Mouse (Mus musculus): ENCODE results near the gene Gm20695. TPM values are rescaled to one million over a fixed set of nuclear protein-coding genes. Genes with fewer than 3 reads are reported as not detected.
"Not testable (repeated sequence)": the region's sequence is repeated elsewhere in the genome, so short reads cannot be mapped to it uniquely, and the experiment has no call there.

Gene Gm20695
- polyA plus RNA-seq, 1 experiment from 2014 or later, result 2.8 TPM

DNA sequence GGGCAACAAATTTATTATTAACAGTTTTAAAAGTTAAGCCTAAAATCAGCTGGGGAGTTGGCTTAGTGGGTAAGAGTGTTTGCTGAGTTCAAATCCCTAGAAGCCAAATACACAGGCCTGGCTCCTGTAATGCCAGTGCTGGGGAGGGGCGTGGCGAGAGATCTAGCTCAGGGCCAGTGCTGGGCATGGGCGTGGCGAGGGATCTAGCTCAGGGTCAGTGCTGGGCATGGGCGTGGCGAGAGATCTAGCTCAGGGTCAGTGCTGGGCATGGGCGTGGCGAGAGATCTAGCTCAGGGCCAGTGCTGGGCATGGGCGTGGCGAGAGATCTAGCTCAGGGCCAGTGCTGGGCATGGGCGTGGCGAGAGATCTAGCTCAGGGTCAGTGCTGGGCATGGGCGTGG, 33.1 kb upstream of the Gm20695 start:
- not testable (repeated sequence) for H3K4me3 ChIP-seq (replicated peaks; ENCODE audit: low read length); DNase-seq (ENCODE audit: low spot score); H3K9me3 ChIP-seq (ENCODE audit: control insufficient read depth, low read length); H3K36me3 ChIP-seq (replicated peaks; ENCODE audit: control insufficient read depth, insufficient read depth); ATAC-seq (ENCODE audit: low FRiP score); H3K9ac ChIP-seq; H3K27ac ChIP-seq; H3K27me3 ChIP-seq (ENCODE audit: control insufficient read depth, insufficient read depth, low read length); H3K4me2 ChIP-seq (replicated peaks)
- peaks cover 20% of the 10 kb centered on the region for H3K4me1 ChIP-seq (replicated peaks; ENCODE audit: control insufficient read depth, insufficient read depth, low read length)
- WGBS, result 88% methylated on average over 11 of the region's 13 CpGs

DNA sequence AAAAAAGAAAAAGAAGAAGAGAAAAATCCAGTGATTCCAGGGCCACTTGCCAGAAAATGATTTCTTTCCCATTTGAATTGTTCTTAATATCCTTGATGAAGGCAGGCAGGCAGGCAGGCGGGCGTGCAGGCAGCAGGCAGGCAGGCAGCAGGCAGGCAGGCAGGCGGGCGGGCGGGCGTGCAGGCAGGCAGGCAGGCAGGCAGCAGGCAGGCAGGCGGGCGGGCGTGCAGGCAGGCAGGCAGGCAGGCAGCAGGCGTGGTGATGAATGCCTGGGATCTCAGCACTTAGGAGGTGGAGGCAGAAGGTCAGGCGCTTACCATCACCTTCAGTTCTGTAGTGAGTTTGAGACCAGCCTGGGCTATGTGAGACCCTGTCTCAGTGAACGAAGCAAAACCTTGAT, 31.9 kb upstream of the Gm20695 start:
- DNase-seq (ENCODE audit: low spot score), result no peak

DNA sequence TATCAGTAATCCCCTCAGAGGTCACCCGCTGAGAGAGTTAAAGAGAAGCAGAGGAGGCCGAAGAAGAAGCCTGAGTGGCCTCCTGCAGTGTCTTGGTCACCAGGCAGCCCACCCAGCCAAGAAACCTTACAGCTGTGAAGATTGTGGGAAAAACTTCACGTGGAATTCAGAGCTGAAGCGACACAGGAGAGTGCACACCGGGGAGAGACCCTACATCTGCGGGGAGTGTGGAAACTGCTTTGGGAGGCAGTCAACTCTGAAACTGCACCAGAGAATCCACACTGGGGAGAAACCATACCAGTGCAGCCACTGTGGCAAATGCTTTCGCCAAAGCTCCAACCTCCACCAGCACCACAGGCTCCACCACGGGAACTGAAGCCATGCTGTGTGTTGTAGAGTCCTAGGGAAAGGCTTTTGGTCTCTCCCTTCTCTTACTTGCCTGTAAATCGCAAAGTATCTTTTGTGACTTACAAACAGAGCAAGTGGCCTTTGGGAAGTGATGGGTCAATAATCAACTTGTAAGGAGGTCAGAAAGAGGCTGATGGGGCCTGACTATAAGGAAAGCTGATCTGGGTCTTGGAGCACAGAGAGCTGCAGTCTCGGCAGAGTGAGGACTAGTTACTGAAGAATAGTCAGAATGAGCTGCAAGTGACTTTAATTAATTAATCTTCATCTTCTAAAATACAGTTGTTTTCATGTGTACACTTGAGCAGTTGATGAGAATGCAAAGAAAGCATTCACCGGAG, 29.8 kb upstream of the Gm20695 start:
- H3K9me3 ChIP-seq (ENCODE audit: control insufficient read depth, low read length), result no peaks in the 10 kb centered on the region
- ATAC-seq (ENCODE audit: low FRiP score), result no peak
- WGBS, result 46% methylated on average over 11 of the region's 11 CpGs

More for the DNA sequence above, 31.9 kb upstream of the Gm20695 start:
- no peak overlapping the region for H3K4me3 ChIP-seq (replicated peaks; ENCODE audit: low read length)
- H3K9me3 ChIP-seq (ENCODE audit: control insufficient read depth, low read length), result no peaks in the 10 kb centered on the region
- H3K4me1 ChIP-seq (replicated peaks; ENCODE audit: control insufficient read depth, insufficient read depth, low read length), result peaks cover 19% of the 10 kb centered on the region
- no peak overlapping the region for H3K9ac ChIP-seq
- no peak overlapping the region for H3K27ac ChIP-seq
- H3K27me3 ChIP-seq (ENCODE audit: control insufficient read depth, insufficient read depth, low read length), result no peaks in the 10 kb centered on the region
- no peak for ATAC-seq (ENCODE audit: low FRiP score)
- no peaks in the 10 kb centered on the region; the same call in 1 of the 2 replicates for H3K36me3 ChIP-seq (replicated peaks; ENCODE audit: control insufficient read depth, insufficient read depth)
- no peak overlapping the region for H3K4me2 ChIP-seq (replicated peaks)
- WGBS, result 42% methylated on average over 12 of the region's 12 CpGs

DNA sequence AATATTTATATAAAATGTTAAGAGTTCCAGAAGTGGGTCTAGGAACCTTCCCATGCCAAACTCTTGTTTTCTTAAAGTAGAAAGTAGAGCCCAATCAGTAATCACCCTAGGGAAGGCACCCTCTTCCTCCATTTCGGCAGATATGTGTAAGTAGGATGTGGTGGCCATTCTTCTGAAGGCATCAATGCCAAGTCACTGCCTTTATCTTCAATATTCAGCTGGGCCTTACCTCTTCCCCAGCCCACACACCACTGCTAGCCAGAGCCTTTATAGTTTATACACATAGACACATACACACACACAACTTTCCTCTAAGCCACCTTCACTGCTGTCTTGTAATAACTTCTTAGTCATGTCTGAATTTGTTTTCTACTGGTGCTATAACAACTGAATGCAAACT, 28.7 kb upstream of the Gm20695 start:
- DNase-seq (ENCODE audit: low spot score), result no peak
- H3K4me1 ChIP-seq (replicated peaks; ENCODE audit: control insufficient read depth, insufficient read depth, low read length), result no peaks in the 10 kb centered on the region
- peaks cover 6% of the 10 kb centered on the region; the same call in 1 of the 2 replicates for H3K36me3 ChIP-seq (replicated peaks; ENCODE audit: control insufficient read depth, insufficient read depth)
- H3K9me3 ChIP-seq (ENCODE audit: control insufficient read depth, low read length), result no peaks in the 10 kb centered on the region
- 85% methylated on average over 1 of the region's 1 CpGs for whole genome bisulfite sequencing
- no peak for ATAC-seq (ENCODE audit: low FRiP score)
- no peak overlapping the region for H3K4me3 ChIP-seq (replicated peaks; ENCODE audit: low read length)
- no peak overlapping the region for H3K4me2 ChIP-seq (replicated peaks)
- no peak overlapping the region for H3K27ac ChIP-seq
- H3K27me3 ChIP-seq (ENCODE audit: control insufficient read depth, insufficient read depth, low read length), result no peaks in the 10 kb centered on the region
- no peak overlapping the region for H3K9ac ChIP-seq

More for the DNA sequence above, 29.8 kb upstream of the Gm20695 start:
- no peak for DNase-seq (ENCODE audit: low spot score)
- Histone ChIP-seq H3K27me3 (ENCODE audit: control insufficient read depth, insufficient read depth, low read length) (no peaks in the 10 kb centered on the region), H3K36me3 (replicated peaks; ENCODE audit: control insufficient read depth, insufficient read depth) (no peaks in the 10 kb centered on the region; the same call in 1 of the 2 replicates), H3K27ac (no peak overlapping the region), H3K4me2 (replicated peaks) (no peak overlapping the region), H3K4me1 (replicated peaks; ENCODE audit: control insufficient read depth, insufficient read depth, low read length) (0 out of 2 replicates have a peak, but pooled peaks cover 5% of the 10 kb centered on the region), H3K4me3 (replicated peaks; ENCODE audit: low read length) (no peak overlapping the region), H3K9ac (no peak overlapping the region)

DNA sequence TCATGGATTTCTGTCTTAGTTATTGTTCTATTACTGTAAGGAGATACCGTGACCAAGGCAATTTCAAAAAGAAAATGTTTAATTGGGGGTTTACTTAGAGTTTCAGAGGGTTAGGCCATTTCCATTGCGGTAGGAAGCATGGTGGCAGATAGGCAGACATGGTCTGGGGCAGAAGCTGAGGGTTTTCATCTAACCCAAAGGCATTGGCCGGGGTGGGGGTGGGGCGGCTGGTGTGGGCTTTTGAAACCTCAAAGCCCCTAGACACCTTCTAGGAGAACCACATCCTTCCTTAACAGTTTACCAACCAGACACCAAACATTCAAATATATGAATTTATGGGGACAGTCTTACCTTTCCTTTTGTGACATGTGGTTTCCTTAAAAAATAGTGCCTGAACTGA, 25.2 kb upstream of the Gm20695 start:
- peaks cover 35% of the 10 kb centered on the region for H3K36me3 ChIP-seq (replicated peaks; ENCODE audit: control insufficient read depth, insufficient read depth)
- H3K27me3 ChIP-seq (ENCODE audit: control insufficient read depth, insufficient read depth, low read length), result no peaks in the 10 kb centered on the region
- ATAC-seq (ENCODE audit: low FRiP score) (no peak), DNase-seq (ENCODE audit: low spot score) (no peak)
- no peaks in the 10 kb centered on the region for H3K4me1 ChIP-seq (replicated peaks; ENCODE audit: control insufficient read depth, insufficient read depth, low read length)
- no peak overlapping the region for H3K4me3 ChIP-seq (replicated peaks; ENCODE audit: low read length)
- H3K9ac ChIP-seq, result no peak overlapping the region
- WGBS, result 98% methylated on average over 4 of the region's 4 CpGs
- H3K27ac ChIP-seq, result no peak overlapping the region
- no peaks in the 10 kb centered on the region for H3K9me3 ChIP-seq (ENCODE audit: control insufficient read depth, low read length)
- H3K4me2 ChIP-seq (replicated peaks), result no peak overlapping the region

DNA sequence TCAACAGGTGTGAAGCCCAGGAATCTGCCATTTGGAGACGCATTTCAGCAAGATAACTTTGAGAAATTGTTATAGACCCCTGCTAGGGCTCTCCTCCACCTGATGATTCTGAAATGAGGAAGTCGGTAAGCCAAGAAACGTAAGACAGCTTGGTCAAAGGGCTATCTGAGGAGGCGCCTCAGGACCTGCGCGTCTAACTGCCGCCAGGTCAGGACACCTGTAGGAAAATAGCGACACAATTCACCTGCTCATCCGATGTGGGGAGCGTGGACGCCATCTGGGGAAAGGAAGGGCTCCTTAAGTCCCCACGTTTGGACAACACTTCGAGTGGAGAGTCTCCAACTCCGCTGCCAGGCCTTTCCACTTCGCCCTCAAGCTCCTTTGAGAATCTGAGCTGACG, 12.6 kb upstream of the Gm20695 start:
- peak overlapping the region; percentile 64 for H3K9ac ChIP-seq
- H3K27ac ChIP-seq, result peak overlapping the region; percentile 48; the same call in 1 of the 2 replicates
- H3K4me3 ChIP-seq (replicated peaks; ENCODE audit: low read length), result peak overlapping the region; percentile 44
- no peaks in the 10 kb centered on the region for H3K27me3 ChIP-seq (ENCODE audit: control insufficient read depth, insufficient read depth, low read length)
- WGBS, result 1% methylated on average over 16 of the region's 16 CpGs
- DNase-seq (ENCODE audit: low spot score) (no peak), ATAC-seq (ENCODE audit: low FRiP score) (peak; percentile 17; the same call in 1 of the 2 replicates)
- H3K4me2 ChIP-seq (replicated peaks), result peak overlapping the region; percentile 94
- no peaks in the 10 kb centered on the region for H3K9me3 ChIP-seq (ENCODE audit: control insufficient read depth, low read length)
- peaks cover 27% of the 10 kb centered on the region for H3K36me3 ChIP-seq (replicated peaks; ENCODE audit: control insufficient read depth, insufficient read depth)
- H3K4me1 ChIP-seq (replicated peaks; ENCODE audit: control insufficient read depth, insufficient read depth, low read length), result peaks cover 12% of the 10 kb centered on the region

DNA sequence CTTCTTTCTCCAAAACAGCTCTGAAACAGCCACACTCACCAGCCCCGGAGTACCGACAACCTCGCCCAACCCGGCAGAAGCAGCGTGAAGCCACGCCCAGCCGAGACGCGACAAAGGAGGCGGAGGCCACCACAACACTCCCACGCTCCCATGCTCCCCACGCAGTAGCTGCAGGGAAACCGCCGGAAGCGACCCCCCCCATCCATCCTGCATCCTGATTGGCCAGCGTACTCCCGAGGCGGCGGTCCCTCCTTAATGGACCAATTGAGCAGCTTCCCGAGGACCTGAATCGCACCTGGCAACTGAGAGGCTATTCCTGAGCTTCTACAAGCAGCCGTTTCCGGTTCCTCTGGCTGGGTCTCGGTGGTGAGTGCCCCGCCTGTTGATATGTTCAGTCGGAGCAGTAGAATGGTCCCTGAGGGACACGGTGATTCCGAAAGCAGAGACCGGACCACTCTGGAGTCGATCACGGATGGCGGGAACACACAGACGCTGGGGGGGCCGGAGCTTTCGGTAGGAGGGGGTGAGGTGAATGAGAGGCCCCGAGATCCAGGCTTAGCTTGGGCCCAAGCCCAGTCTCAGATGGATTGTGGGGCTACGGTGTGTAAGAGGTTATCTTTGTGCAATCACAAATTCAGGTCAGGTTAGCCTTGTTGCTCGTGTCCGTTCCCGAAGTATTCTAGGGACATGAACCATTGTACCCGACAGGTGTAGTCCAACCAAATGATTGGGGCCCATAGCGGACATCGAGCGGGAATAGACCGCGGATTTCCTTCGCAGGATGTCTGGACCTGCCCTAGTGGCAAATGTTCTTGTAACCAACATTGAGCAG, 12.0 kb upstream of the Gm20695 start, which contains the start of gene Naa60:
Naa60 (plus strand) TSS at position 160 of the 832 bp plus-strand sequence.
- H3K36me3 ChIP-seq (replicated peaks; ENCODE audit: control insufficient read depth, insufficient read depth), result peaks cover 29% of the 10 kb centered on the region
- peaks cover 12% of the 10 kb centered on the region for H3K4me1 ChIP-seq (replicated peaks; ENCODE audit: control insufficient read depth, insufficient read depth, low read length)
- H3K4me2 ChIP-seq (replicated peaks), result peak within 1 kb of the TSS; percentile 94
- peak within 1 kb of the TSS; percentile 64 for H3K9ac ChIP-seq
- ATAC-seq (ENCODE audit: low FRiP score) (peak; percentile 97), DNase-seq (ENCODE audit: low spot score) (peak; percentile 87)
- no peaks in the 10 kb centered on the region for H3K27me3 ChIP-seq (ENCODE audit: control insufficient read depth, insufficient read depth, low read length)
- WGBS, result 4% methylated on average over 47 of the region's 47 CpGs
- peak within 1 kb of the TSS; percentile 48; the same call in 1 of the 2 replicates for H3K27ac ChIP-seq
- no peaks in the 10 kb centered on the region for H3K9me3 ChIP-seq (ENCODE audit: control insufficient read depth, low read length)
- peak within 1 kb of the TSS; percentile 44 for H3K4me3 ChIP-seq (replicated peaks; ENCODE audit: low read length)

DNA sequence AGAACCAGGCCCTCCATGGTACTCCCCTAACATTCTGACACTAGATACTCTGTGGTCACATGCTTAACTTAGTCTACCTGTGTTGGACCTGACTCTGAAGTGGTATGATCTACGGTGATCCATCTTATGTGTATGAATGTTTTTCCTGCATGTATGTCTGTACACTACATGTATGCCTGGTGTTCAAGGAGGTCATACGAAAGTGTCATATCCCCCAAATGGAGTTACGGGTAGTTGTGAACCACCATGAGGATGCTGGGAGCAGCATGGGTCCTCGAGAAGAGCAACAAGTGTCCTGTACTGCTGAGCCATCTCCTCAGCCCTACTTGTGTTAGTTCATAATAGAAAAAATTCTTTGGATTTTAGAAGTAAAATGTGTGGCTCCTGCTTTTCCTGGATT, 8.1 kb upstream of the Gm20695 start:
- Histone ChIP-seq H3K9ac (no peak overlapping the region), H3K4me3 (replicated peaks; ENCODE audit: low read length) (no peak overlapping the region), H3K36me3 (replicated peaks; ENCODE audit: control insufficient read depth, insufficient read depth) (peaks cover 35% of the 10 kb centered on the region), H3K27ac (no peak overlapping the region), H3K9me3 (ENCODE audit: control insufficient read depth, low read length) (no peaks in the 10 kb centered on the region), H3K4me1 (replicated peaks; ENCODE audit: control insufficient read depth, insufficient read depth, low read length) (peaks cover 12% of the 10 kb centered on the region), H3K27me3 (ENCODE audit: control insufficient read depth, insufficient read depth, low read length) (no peaks in the 10 kb centered on the region), H3K4me2 (replicated peaks) (no peak overlapping the region)
- ATAC-seq (ENCODE audit: low FRiP score) (no peak), DNase-seq (ENCODE audit: low spot score) (no peak)
- WGBS, result 94% methylated on average over 4 of the region's 4 CpGs

DNA sequence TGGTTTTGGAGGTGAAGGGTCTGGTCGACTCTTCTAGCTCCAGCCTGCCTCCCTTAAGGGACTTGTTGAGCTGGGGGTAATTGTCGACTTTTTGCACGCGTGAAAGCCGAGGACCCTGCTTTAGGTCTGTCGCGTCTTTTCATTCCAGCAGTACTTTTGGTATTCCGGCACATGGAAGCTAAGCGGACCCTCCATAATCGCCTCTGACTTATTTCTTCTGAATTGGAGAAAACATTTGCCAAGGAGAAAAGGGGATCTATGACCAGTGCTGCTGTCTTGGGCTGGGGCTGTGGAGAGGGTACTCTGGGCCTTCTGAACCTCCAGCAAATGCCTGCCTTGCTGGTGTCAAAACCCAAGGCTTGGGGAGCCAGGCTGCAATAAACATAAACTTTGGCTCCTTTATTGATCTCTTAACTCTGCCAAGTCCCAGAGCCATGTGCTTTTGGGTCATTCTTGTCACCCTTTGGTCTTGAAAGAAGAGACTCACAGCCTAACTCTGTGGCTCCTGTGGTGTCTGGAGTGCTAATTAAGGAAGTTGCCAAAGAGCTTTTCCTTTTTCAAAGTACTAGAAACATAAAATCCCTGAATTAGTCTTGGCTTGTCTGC, 720 bp downstream of the Gm20695 start:
- peaks cover 18% of the 10 kb centered on the region for H3K4me1 ChIP-seq (replicated peaks; ENCODE audit: control insufficient read depth, insufficient read depth, low read length)
- H3K4me3 ChIP-seq (replicated peaks; ENCODE audit: low read length), result peak overlapping the region; percentile 94
- no peaks in the 10 kb centered on the region; the same call in 1 of the 2 replicates for H3K36me3 ChIP-seq (replicated peaks; ENCODE audit: control insufficient read depth, insufficient read depth)
- H3K9me3 ChIP-seq (ENCODE audit: control insufficient read depth, low read length), result no peaks in the 10 kb centered on the region
- peak overlapping the region; percentile 80 for H3K4me2 ChIP-seq (replicated peaks)
- ATAC-seq (ENCODE audit: low FRiP score), result peak; percentile 1; the same call in 1 of the 2 replicates
- WGBS, result 3% methylated on average over 10 of the region's 10 CpGs
- no peaks in the 10 kb centered on the region for H3K27me3 ChIP-seq (ENCODE audit: control insufficient read depth, insufficient read depth, low read length)
- H3K9ac ChIP-seq, result peak overlapping the region; percentile 92
- DNase-seq (ENCODE audit: low spot score), result no peak
- peak overlapping the region; percentile 95 for H3K27ac ChIP-seq
